Mouse (Mus musculus): ENCODE measurements around the gene Ppp2r3d. TPM values are rescaled to one million over a fixed set of nuclear protein-coding genes. Genes with fewer than 3 reads are reported as not detected.

The Ppp2r3d gene
- polyA plus RNA-seq, 1 experiment from 2014 or later, result 147 TPM

- H3K4me1 ChIP-seq (ENCODE audit: control insufficient read depth, insufficient read depth, low read length), result no peaks in the 10 kb centered on the region
- H3K36me3 ChIP-seq (ENCODE audit: control insufficient read depth, insufficient read depth, low read length), result peaks cover 32% of the 10 kb centered on the region
- no peaks in the 10 kb centered on the region for H3K27me3 ChIP-seq (ENCODE audit: control insufficient read depth, insufficient read depth, low read depth, low read length)
- H3K9me3 ChIP-seq (replicated peaks; ENCODE audit: control insufficient read depth, low read length, poor library complexity, severe bottlenecking), result peaks cover 27% of the 10 kb centered on the region
- H3K27ac ChIP-seq (ENCODE audit: low read length), result no peak overlapping the region
- 81% methylated on average over 9 of the region's 14 CpGs for WGBS
- H3K4me3 ChIP-seq (ENCODE audit: low read depth, low read length), result peak overlapping the region; percentile 1
- H3K4me2 ChIP-seq (ENCODE audit: low read length), result no peak overlapping the region; the same call in 1 of the 2 replicates
- H3K9ac ChIP-seq (ENCODE audit: low read depth, low read length), result no peak overlapping the region
- ATAC-seq, result peak; percentile 82
Observed at GRCm38 (mm10) chr9:124440724-124441045, 36.0 kb downstream of the Ppp2r3d start.

DNA sequence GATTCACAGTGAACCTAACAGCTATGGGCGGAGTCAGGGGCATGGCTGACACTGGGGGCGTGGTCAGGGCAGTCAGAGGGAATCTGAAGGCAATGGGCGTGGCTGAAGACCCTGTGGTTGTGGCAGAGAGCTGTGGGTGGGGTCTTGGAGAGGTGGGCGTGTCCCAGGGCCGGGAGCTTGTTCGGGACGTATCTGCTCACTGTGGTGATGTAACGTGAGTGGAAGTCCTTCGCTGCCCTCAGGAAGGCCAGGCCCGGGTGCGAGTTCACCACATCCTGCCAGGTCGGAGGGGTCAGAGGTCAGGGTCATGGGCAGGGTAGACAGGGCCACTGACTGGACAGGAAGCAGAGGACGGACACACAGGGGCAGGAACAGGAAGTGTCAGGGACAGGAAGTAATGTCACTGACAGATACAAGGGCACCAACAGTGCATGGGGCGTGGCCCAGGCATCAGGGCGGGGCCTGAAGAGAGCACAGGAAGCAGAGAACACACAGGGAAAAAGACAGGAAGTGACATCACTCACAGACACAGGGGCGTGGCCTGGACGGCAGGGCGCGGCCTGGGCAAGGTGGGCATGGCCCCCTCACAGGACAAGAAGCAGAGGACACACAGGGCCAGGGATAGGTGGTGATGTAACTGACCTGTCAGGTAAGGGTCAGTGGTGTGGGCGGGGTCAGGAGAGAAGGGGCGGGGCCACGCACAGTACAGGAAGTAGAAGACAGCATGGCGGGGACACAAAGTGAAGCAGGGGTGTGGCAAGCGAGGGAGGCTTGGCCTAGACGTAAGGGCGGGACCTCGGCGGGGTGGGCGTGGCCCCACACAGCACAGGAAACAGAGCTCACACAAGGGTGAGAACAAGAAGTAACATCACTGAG lies 36.6 kb downstream of the Ppp2r3d start:
- peak; percentile 86 for ATAC-seq
- Histone ChIP-seq H3K36me3 (ENCODE audit: control insufficient read depth, insufficient read depth, low read length) (peaks cover 32% of the 10 kb centered on the region), H3K27ac (ENCODE audit: low read length) (no peak overlapping the region), H3K4me2 (ENCODE audit: low read length) (no peak overlapping the region; the same call in 1 of the 2 replicates), H3K4me3 (ENCODE audit: low read depth, low read length) (no peak overlapping the region; the same call in 1 of the 2 replicates), H3K27me3 (ENCODE audit: control insufficient read depth, insufficient read depth, low read depth, low read length) (no peaks in the 10 kb centered on the region), H3K9me3 (replicated peaks; ENCODE audit: control insufficient read depth, low read length, poor library complexity, severe bottlenecking) (peaks cover 27% of the 10 kb centered on the region), H3K4me1 (ENCODE audit: control insufficient read depth, insufficient read depth, low read length) (no peaks in the 10 kb centered on the region), H3K9ac (ENCODE audit: low read depth, low read length) (no peak overlapping the region)
- 92% methylated on average over 29 of the region's 29 CpGs for WGBS

DNA sequence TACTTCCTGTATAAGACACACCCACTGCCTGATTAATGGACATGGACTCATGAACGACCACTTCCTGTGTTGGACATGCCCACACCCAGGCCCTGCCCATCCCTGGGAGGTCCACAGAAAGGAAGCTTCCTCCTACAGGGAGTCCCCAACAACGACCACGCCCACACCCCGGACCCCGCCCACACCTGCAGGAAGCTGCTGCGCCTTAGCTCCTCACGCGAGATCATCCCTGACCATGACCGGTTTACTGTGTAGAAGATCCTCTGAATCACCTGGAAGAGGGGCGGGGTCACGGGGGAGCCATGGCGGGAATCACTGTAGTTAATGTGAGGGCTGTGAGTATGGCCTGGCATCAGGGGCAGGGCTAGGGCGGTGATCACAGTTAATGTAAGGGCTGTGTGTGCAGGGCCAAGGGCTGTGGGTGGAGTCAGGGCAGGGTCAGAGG lies 37.3 kb downstream of the Ppp2r3d start:
- no peaks in the 10 kb centered on the region for H3K4me1 ChIP-seq (ENCODE audit: control insufficient read depth, insufficient read depth, low read length)
- H3K4me2 ChIP-seq (ENCODE audit: low read length), result no peak overlapping the region
- 95% methylated on average over 13 of the region's 13 CpGs for WGBS
- peak; percentile 73 for ATAC-seq
- no peak overlapping the region for H3K4me3 ChIP-seq (ENCODE audit: low read depth, low read length)
- no peak overlapping the region for H3K9ac ChIP-seq (ENCODE audit: low read depth, low read length)
- peaks cover 32% of the 10 kb centered on the region for H3K36me3 ChIP-seq (ENCODE audit: control insufficient read depth, insufficient read depth, low read length)
- no peak overlapping the region for H3K27ac ChIP-seq (ENCODE audit: low read length)
- H3K27me3 ChIP-seq (ENCODE audit: control insufficient read depth, insufficient read depth, low read depth, low read length), result no peaks in the 10 kb centered on the region
- H3K9me3 ChIP-seq (replicated peaks; ENCODE audit: control insufficient read depth, low read length, poor library complexity, severe bottlenecking), result peaks cover 27% of the 10 kb centered on the region

DNA sequence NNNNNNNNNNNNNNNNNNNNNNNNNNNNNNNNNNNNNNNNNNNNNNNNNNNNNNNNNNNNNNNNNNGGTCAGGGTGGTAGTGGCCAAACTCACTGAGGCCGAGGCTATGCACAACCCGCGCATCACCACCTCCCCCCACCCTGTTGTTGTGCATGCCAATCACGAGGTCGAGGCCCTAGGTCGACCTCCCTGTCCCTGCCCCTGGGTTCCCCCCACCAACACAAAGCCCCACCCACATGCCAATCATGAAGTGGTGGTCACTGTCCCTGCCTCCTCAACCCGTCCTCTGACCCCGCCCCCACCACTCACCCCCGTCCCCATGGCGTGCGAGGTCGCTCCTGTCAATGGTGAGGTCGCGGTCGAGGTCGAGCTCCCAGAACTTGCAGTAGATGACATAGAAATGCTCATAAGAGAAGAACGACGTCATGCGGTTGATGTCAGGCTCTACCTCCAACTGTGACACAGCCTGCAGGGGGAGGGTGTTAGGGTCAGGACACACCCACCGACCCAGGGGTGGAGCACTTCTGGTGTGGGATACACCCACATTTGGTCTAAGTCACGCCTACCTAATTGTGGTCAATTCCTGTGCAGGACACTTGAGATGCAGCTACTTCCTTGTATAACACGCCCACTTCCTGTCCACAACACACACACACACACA lies 37.9 kb downstream of the Ppp2r3d start:
- peak; percentile 14; the same call in 1 of the 2 replicates for ATAC-seq
- H3K9me3 ChIP-seq (replicated peaks; ENCODE audit: control insufficient read depth, low read length, poor library complexity, severe bottlenecking), result peaks cover 27% of the 10 kb centered on the region
- H3K4me2 ChIP-seq (ENCODE audit: low read length), result no peak overlapping the region
- no peak overlapping the region for H3K9ac ChIP-seq (ENCODE audit: low read depth, low read length)
- no peak overlapping the region for H3K4me3 ChIP-seq (ENCODE audit: low read depth, low read length)
- no peaks in the 10 kb centered on the region for H3K4me1 ChIP-seq (ENCODE audit: control insufficient read depth, insufficient read depth, low read length)
- H3K27me3 ChIP-seq (ENCODE audit: control insufficient read depth, insufficient read depth, low read depth, low read length), result no peaks in the 10 kb centered on the region
- no peak overlapping the region for H3K27ac ChIP-seq (ENCODE audit: low read length)
- peaks cover 32% of the 10 kb centered on the region for H3K36me3 ChIP-seq (ENCODE audit: control insufficient read depth, insufficient read depth, low read length)
- WGBS, result 97% methylated on average over 22 of the region's 22 CpGs

GRCm38 (mm10) chr9:124425411-124425885 lies 51.2 kb downstream of the Ppp2r3d start:
- Histone ChIP-seq H3K27me3 (ENCODE audit: control insufficient read depth, insufficient read depth, low read depth, low read length) (peaks cover 3% of the 10 kb centered on the region; the same call in 1 of the 2 replicates), H3K4me2 (ENCODE audit: low read length) (peak overlapping the region; percentile 52), H3K36me3 (ENCODE audit: control insufficient read depth, insufficient read depth, low read length) (no peaks in the 10 kb centered on the region), H3K4me1 (ENCODE audit: control insufficient read depth, insufficient read depth, low read length) (no peaks in the 10 kb centered on the region), H3K4me3 (ENCODE audit: low read depth, low read length) (peak overlapping the region; percentile 73), H3K9ac (ENCODE audit: low read depth, low read length) (peak overlapping the region; percentile 70), H3K27ac (ENCODE audit: low read length) (peak overlapping the region; percentile 95), H3K9me3 (replicated peaks; ENCODE audit: control insufficient read depth, low read length, poor library complexity, severe bottlenecking) (no peaks in the 10 kb centered on the region)
- ATAC-seq, result peak; percentile 39
- WGBS, result under 1% methylated on average over 46 of the region's 47 CpGs

- peak overlapping the region; percentile 52 for H3K4me2 ChIP-seq (ENCODE audit: low read length)
- peak overlapping the region; percentile 95 for H3K27ac ChIP-seq (ENCODE audit: low read length)
- H3K9me3 ChIP-seq (replicated peaks; ENCODE audit: control insufficient read depth, low read length, poor library complexity, severe bottlenecking), result no peaks in the 10 kb centered on the region
- ATAC-seq, result peak; percentile 78
- no peaks in the 10 kb centered on the region for H3K4me1 ChIP-seq (ENCODE audit: control insufficient read depth, insufficient read depth, low read length)
- peaks cover 3% of the 10 kb centered on the region; the same call in 1 of the 2 replicates for H3K27me3 ChIP-seq (ENCODE audit: control insufficient read depth, insufficient read depth, low read depth, low read length)
- no peaks in the 10 kb centered on the region for H3K36me3 ChIP-seq (ENCODE audit: control insufficient read depth, insufficient read depth, low read length)
- under 1% methylated on average over 48 of the region's 48 CpGs for WGBS
- H3K4me3 ChIP-seq (ENCODE audit: low read depth, low read length), result peak overlapping the region; percentile 73
- peak overlapping the region; percentile 76 for H3K9ac ChIP-seq (ENCODE audit: low read depth, low read length)
Observed at GRCm38 (mm10) chr9:124424542-124425410, 51.9 kb downstream of the Ppp2r3d start.

GRCm38 (mm10) chr9:124424292-124424541 lies 52.5 kb downstream of the Ppp2r3d start:
- H3K27ac ChIP-seq (ENCODE audit: low read length), result peak overlapping the region; percentile 95
- H3K9me3 ChIP-seq (replicated peaks; ENCODE audit: control insufficient read depth, low read length, poor library complexity, severe bottlenecking), result no peaks in the 10 kb centered on the region
- H3K4me1 ChIP-seq (ENCODE audit: control insufficient read depth, insufficient read depth, low read length), result no peaks in the 10 kb centered on the region
- peak; percentile 46 for ATAC-seq
- WGBS, result under 1% methylated on average over 27 of the region's 27 CpGs
- H3K4me2 ChIP-seq (ENCODE audit: low read length), result peak overlapping the region; percentile 66
- H3K4me3 ChIP-seq (ENCODE audit: low read depth, low read length), result peak overlapping the region; percentile 73
- peak overlapping the region; percentile 76 for H3K9ac ChIP-seq (ENCODE audit: low read depth, low read length)
- H3K27me3 ChIP-seq (ENCODE audit: control insufficient read depth, insufficient read depth, low read depth, low read length), result peaks cover under 1% of the 10 kb centered on the region; the same call in 1 of the 2 replicates
- no peaks in the 10 kb centered on the region for H3K36me3 ChIP-seq (ENCODE audit: control insufficient read depth, insufficient read depth, low read length)

- Histone ChIP-seq H3K27me3 (ENCODE audit: control insufficient read depth, insufficient read depth, low read depth, low read length) (no peaks in the 10 kb centered on the region), H3K4me1 (ENCODE audit: control insufficient read depth, insufficient read depth, low read length) (no peaks in the 10 kb centered on the region), H3K4me2 (ENCODE audit: low read length) (peak overlapping the region; percentile 66), H3K9ac (ENCODE audit: low read depth, low read length) (peak overlapping the region; percentile 76), H3K27ac (ENCODE audit: low read length) (peak overlapping the region; percentile 95), H3K9me3 (replicated peaks; ENCODE audit: control insufficient read depth, low read length, poor library complexity, severe bottlenecking) (no peaks in the 10 kb centered on the region), H3K4me3 (ENCODE audit: low read depth, low read length) (peak overlapping the region; percentile 73), H3K36me3 (ENCODE audit: control insufficient read depth, insufficient read depth, low read length) (no peaks in the 10 kb centered on the region)
- peak; percentile 85 for ATAC-seq
- under 1% methylated on average over 74 of the region's 74 CpGs for WGBS
Observed at GRCm38 (mm10) chr9:124423552-124424291, 53.0 kb downstream of the Ppp2r3d start.

Data from midbrain, embryonic 16.5 days (tissue).